Mouse (Mus musculus): ENCODE measurements at regions not wholly inside any gene's neighbourhood (a gene's known extent, or its start where the extent isn't known, plus 50 kb on each side); places are given as distances from the start of the nearest gene placed in this dataset.

- no peak for TF ChIP-seq CTCF (IDR thresholded peaks at IDR 0.05)
- in situ Hi-C loops (cut with MboI; ENCODE audit: low pct_unique_long_range_greater_than_20kb), result no loop called here
- no peaks in the 10 kb centered on the region for H3K27me3 ChIP-seq
- ChIA-PET CTCF (interaction anchor here (1.6 kb wide), 1 partner anchor 22 kb away, joined by 3 read pairs; no protein-coding TSS in a partner anchor), POLR2A (no interaction called here)
- ATAC-seq (no peak), DNase-seq (ENCODE audit: low read depth, low spot score) (no peak)
Observed at GRCm38 (mm10) chr11:17637158-17637557, 316.5 kb downstream of the Etaa1 start.

- DNase-seq (ENCODE audit: low read depth, low spot score) (no peak), ATAC-seq (no peak)
- in situ Hi-C loops (cut with MboI; ENCODE audit: low pct_unique_long_range_greater_than_20kb), result no loop called here
- TF ChIP-seq CTCF (IDR thresholded peaks at IDR 0.05), result no peak
- ChIA-PET CTCF (no interaction called here), POLR2A (interaction anchor here (0.6 kb wide), 1 partner anchor 87 kb away, joined by 3 read pairs; no protein-coding TSS in a partner anchor)
- no peaks in the 10 kb centered on the region for H3K27me3 ChIP-seq
Observed at GRCm38 (mm10) chr11:17639922-17640321, 313.8 kb downstream of the Etaa1 start.

- DNase-seq (ENCODE audit: low read depth, low spot score) (no peak), ATAC-seq (no peak)
- POLR2A ChIA-PET, result no interaction called here
- CTCF ChIA-PET, result interaction anchor here (2.1 kb wide), 1 partner anchor 9 kb away, joined by 8 read pairs; no protein-coding TSS in a partner anchor
- TF ChIP-seq CTCF (IDR thresholded peaks at IDR 0.05), result no peak
- no peaks in the 10 kb centered on the region for H3K27me3 ChIP-seq
- in situ Hi-C loops (cut with MboI; ENCODE audit: low pct_unique_long_range_greater_than_20kb), result no loop called here
Observed at GRCm38 (mm10) chr11:17647441-17647840, 306.2 kb downstream of the Etaa1 start.

- CTCF ChIA-PET, result no interaction called here
- no peak for DNase-seq (ENCODE audit: low read depth, low spot score)
- ATAC-seq, result no peak
- no peak for TF ChIP-seq CTCF (IDR thresholded peaks at IDR 0.05)
- in situ Hi-C loops (cut with MboI; ENCODE audit: low pct_unique_long_range_greater_than_20kb), result no loop called here
- POLR2A ChIA-PET, result no interaction called here
- H3K27me3 ChIP-seq, result no peaks in the 10 kb centered on the region
Observed at GRCm38 (mm10) chr11:17651389-17652156, 302.1 kb downstream of the Etaa1 start.

- DNase-seq (ENCODE audit: low read depth, low spot score), result no peak
- CTCF ChIA-PET, result interaction anchor here (2.1 kb wide), 1 partner anchor 8 kb away, joined by 8 read pairs; no protein-coding TSS in a partner anchor
- POLR2A ChIA-PET, result no interaction called here
- in situ Hi-C loops (cut with MboI; ENCODE audit: low pct_unique_long_range_greater_than_20kb), result no loop called here
- TF ChIP-seq CTCF (IDR thresholded peaks at IDR 0.05), result no peak
- no peaks in the 10 kb centered on the region for H3K27me3 ChIP-seq
- no peak for ATAC-seq
Observed at GRCm38 (mm10) chr11:17655840-17656239, 297.8 kb downstream of the Etaa1 start.

- ChIA-PET CTCF (interaction anchor here (2.1 kb wide), 1 partner anchor 10 kb away, joined by 8 read pairs; no protein-coding TSS in a partner anchor), POLR2A (interaction anchor here (1.1 kb wide), 1 partner anchor 122 kb away, joined by 3 read pairs; no protein-coding TSS in a partner anchor)
- in situ Hi-C loops (cut with MboI; ENCODE audit: low pct_unique_long_range_greater_than_20kb), result no loop called here
- no peak for DNase-seq (ENCODE audit: low read depth, low spot score)
- H3K27me3 ChIP-seq, result no peaks in the 10 kb centered on the region
- no peak for ATAC-seq
- TF ChIP-seq CTCF (IDR thresholded peaks at IDR 0.05), result no peak
Observed at GRCm38 (mm10) chr11:17657720-17658119, 296.0 kb downstream of the Etaa1 start.

GRCm38 (mm10) chr11:17658289-17658688 is 295.4 kb downstream of the Etaa1 start:
- no peak for TF ChIP-seq CTCF (IDR thresholded peaks at IDR 0.05)
- POLR2A ChIA-PET, result no interaction called here
- ATAC-seq, result no peak

GRCm38 (mm10) chr11:17658717-17659116 is 295.0 kb downstream of the Etaa1 start:
- no peaks in the 10 kb centered on the region for H3K27me3 ChIP-seq
- CTCF ChIA-PET, result no interaction called here
- no peak for DNase-seq (ENCODE audit: low read depth, low spot score)
- POLR2A ChIA-PET, result no interaction called here
- no peak for TF ChIP-seq CTCF (IDR thresholded peaks at IDR 0.05)
- no peak for ATAC-seq
- in situ Hi-C loops (cut with MboI; ENCODE audit: low pct_unique_long_range_greater_than_20kb), result no loop called here

More at GRCm38 (mm10) chr11:17658289-17658688, 295.4 kb downstream of the Etaa1 start:
- CTCF ChIA-PET, result no interaction called here
- DNase-seq (ENCODE audit: low read depth, low spot score), result no peak
- H3K27me3 ChIP-seq, result no peaks in the 10 kb centered on the region
- in situ Hi-C loops (cut with MboI; ENCODE audit: low pct_unique_long_range_greater_than_20kb), result no loop called here

GRCm38 (mm10) chr11:17663893-17664292 is 289.8 kb downstream of the Etaa1 start:
- no peak for TF ChIP-seq CTCF (IDR thresholded peaks at IDR 0.05)
- ATAC-seq (no peak), DNase-seq (ENCODE audit: low read depth, low spot score) (no peak)
- no peaks in the 10 kb centered on the region for H3K27me3 ChIP-seq
- in situ Hi-C loops (cut with MboI; ENCODE audit: low pct_unique_long_range_greater_than_20kb), result no loop called here
- POLR2A ChIA-PET, result no interaction called here
- CTCF ChIA-PET, result no interaction called here

GRCm38 (mm10) chr11:17665624-17666552 is 287.8 kb downstream of the Etaa1 start:
- no peaks in the 10 kb centered on the region for H3K27me3 ChIP-seq
- no peak for ATAC-seq
- ChIA-PET POLR2A (interaction anchor here (0.7 kb wide), 1 partner anchor 69 kb away, joined by 3 read pairs; no protein-coding TSS in a partner anchor), CTCF (interaction anchor here (0.6 to 1.1 kb wide), 2 partner anchors 15 to 125 kb away, joined by 4 to 5 read pairs; no protein-coding TSS in a partner anchor)
- in situ Hi-C loops (cut with MboI; ENCODE audit: low pct_unique_long_range_greater_than_20kb), result no loop called here
- no peak for TF ChIP-seq CTCF (IDR thresholded peaks at IDR 0.05)
- DNase-seq (ENCODE audit: low read depth, low spot score), result no peak

Measured in Patski (cell line).